Mouse (Mus musculus): ENCODE data around the gene Rwdd3.
A peak's percentile ranks its signal among the peaks of the same experiment; 100 is the strongest.

Rwdd3 gene

DNA sequence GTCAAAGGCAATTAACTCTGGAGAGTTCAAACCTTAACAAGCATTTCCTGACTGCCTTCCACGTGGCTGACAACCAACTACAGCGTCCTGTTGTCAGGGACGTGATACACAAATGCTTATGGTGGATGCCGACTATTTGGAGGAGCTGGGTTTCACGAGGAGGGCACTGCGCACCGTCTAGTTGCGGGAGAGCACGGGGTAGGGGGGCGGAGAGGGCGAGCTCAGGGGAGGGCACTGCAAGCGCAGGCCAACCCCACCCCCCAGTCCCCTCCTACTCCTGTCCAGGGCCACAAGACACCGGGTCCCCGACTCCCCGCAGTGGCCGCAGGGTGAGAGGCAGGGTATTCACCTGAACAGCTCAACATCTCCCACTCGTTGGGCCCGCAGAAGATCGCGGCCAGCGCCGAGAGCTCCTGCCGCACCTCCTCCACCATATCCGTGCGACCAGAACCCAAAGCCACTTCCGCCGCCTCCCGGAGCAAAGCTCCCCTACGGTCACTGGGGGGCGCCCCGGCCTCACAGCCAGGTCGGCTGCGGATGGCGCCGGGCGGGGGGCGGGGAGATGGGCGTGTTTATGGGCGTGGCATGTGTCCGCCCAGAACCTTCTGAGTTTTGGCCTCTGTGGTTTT, at the start of gene Rwdd3:
TSS of gene Rwdd3 (minus strand) at position 453 of the 629 bp plus-strand sequence.
- peak; percentile 95 for DNase-seq (ENCODE audit: low read depth)

DNA sequence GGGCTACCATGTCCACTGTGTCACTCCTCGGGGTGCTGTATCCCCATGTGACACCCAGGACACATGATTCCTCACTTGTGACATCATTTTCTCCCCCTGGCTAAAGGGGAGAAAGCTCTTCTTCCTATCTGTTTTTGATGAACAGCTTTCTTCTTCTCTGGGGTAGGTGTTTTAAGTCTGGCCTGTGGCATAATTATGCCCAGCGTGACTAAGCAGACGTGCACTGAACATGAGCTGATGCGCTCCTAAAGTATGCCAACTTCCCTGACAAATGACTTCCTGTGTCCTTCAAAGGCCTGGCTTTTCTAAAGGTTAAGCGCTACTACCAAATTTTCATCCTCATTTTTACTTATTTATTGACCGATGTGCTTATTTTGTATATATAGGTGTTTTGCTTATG, 45.5 kb upstream of the Rwdd3 start:
- DNase-seq (ENCODE audit: low read depth): no peak

DNA sequence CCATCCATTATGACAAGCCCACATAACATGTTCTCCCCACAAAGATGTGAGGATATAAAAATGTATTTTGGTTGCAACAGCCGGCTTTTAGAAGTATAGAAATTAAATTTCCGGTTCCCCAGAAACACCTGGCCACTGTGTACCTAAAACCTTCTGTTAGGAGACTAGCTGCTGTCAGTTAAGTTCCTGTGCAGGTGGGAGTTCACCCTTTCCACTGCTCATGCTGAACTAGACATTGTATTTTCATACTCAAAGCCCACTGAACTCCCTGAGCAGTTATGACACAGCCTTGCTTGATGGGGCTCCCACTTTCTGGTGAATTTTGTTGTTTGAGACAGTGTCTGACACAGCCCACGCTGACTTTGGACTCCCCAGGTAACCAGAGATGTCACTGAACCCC, 42.0 kb upstream of the Rwdd3 start:
- no peak for DNase-seq (ENCODE audit: low read depth)

DNA sequence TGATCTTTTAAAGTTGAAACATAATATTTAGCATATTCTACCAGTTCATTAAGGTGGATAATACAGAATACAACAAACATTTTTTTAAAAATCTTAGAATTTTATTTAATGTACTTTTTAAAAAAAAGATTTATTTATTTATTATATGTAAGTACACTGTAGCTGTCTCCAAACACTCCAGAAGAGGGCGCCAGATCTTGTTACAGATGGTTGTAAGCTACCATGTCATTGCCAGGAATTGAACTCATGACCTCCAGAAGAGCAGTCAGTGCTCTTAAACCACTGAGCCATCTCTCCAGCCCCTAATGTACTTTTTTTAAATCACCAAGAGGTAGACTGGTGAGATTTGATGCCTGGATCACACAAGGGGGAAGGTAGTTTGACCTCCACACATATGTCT, 40.7 kb upstream of the Rwdd3 start:
- DNase-seq (ENCODE audit: low read depth): peak; percentile 17

DNA sequence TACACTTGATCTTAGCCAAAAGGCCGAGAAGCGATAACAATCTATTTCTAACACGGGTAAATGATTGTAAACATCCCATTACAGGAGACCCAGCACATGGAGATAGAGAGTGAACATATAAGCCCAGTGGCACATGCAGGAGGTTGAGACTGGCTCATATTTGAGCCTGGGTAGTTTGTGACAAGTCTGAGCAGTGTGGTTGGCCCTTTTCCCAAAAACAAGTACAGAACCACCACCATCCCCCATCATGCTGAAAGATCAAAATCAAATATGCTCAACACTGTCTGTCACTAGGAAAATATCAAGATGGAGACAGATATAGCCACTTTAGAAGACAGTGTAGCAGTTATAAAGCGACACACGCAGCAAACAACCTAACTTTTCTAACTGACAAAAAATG, 37.5 kb upstream of the Rwdd3 start:
- no peak for DNase-seq (ENCODE audit: low read depth)

DNA sequence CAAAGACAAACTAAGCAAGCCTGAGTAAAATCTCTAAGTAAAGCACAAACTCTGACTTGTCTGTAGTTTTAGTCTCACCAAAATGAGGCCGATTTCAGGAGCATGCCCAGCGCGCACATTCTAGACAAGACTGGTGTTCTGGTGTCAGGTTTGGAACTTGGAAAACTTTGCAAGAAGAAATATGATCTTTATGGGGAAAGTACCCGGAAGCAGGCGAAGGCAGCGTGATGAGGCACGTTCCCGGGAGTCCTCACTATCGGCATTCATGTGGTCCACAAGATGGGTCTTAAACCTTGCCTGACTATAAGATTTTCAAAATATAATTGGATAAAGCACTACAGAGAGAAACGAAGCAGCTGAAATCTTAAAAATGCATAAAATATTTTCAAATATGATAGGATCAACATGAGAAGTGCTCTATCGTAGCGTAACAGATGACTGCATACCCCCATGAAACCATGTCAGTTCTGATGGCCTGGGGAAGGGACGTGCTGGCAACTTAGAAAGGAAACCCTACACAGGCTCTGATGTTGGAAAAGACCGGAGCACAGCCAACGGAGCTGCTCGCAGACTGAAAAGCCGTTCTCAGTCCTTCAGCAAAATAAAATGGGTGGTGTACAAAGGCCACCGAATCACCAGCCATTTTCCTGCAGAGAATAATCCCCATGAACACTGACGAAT, 34.8 kb upstream of the Rwdd3 start:
- DNase-seq (ENCODE audit: low read depth): no peak

DNA sequence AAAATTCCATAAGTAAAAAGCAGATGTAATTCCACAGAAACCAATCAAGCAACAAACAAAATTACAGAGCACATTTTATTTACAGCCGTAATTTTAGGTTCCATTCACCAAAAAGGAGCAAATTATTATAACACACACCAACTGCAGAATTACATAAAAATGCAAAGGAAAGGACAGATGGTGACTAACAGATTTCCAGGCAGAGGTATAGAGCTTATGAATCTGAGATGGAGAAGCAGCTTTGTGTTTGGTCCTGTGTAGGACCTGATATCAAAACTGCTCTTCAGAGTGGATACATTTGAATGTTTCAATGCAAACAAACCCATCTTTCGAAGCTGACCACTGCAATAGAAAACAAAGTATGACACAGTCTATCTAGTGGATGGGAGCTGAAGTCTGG, 31.1 kb upstream of the Rwdd3 start:
- DNase-seq (ENCODE audit: low read depth): no peak

DNA sequence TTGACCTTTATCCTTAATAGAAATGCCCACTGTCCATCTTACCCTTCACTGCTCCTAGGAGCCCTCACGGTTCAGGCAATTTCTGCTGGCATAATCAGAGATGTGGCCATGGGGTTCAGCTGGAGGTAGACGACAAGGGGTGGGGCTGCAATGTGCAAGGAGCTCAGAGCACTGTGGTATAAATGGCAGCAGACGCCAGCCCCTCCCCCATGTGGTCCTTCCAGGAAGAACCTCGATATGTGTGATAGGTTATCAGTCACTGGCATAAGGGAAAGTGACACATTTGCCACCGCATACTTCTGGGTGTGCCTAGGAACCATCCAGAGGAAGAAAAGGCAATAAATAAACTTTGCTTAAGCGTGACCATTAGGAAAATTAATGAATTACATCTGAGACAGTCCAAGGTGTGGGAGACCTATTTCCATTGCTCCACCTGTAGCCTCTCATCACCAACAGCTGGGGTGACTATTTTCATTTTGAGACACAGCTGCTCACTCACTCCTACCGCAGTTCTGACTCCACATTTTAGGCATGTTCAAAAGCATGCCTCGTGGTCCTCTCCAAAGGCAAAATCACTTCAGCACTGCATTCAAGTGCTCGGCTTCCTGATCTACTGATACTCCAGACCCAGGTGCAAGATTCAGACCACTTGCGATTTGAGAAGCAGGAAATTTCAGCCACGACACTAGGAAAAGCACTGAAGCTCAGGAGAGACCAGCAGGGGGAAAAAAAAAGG, 29.7 kb upstream of the Rwdd3 start:
- DNase-seq (ENCODE audit: low read depth): no peak

DNA sequence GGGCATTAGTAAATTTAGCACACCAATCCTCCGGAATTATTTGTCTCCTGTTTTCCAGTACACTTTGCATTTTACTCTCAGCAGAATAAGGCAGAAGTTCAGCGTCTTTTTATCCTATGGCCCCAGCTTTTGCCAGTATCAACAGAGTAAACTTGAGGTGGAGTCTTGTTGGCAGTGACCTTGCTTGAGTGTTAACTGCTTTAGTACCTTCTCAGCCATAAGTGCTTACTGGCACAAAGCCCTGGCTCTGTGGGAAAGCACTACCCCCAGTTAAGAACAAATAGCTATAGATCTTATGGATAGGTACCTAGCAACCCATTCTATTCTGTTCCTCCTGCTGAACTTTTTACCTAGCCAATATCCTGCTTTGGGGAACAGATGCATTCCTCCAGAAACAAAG, 17.7 kb upstream of the Rwdd3 start:
- DNase-seq (ENCODE audit: low read depth): no peak

DNA sequence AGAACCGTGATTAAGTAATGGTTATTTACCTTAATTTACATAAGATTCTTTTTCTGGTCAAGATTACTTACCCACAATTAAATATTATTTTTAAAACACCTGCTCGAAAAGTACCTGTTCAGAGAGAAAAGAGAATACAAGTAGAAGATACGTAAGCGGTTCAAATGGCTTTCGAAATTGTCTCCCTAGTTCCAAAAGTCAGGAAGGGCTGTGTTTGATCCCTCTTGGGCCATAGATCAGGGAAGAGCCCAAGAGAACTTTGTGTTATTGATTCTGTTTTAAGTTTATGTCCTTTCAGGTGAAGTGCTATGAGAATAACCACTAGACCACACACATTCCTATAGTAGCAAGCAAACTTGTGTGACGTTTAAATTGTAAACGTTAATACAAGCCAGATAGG, 16.0 kb upstream of the Rwdd3 start:
- DNase-seq (ENCODE audit: low read depth): no peak

DNA sequence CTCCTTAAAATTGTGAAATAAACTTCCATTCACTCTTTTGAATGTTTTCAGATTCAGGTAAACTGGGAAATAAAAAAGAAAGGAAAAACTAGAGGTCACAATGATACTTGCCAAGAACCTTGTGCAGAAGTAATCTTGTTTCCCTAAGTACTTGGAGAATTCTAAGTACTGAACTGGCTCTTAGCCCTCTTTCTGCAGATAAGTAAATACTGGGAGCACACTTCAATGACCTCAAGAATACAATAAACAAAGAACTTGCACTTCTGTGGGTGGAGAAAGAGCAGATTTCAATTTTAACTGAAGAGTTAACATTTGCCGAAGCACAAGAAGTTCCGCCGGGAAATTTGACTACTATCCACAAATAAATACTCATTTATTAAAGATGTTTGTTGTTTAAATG, 15.4 kb upstream of the Rwdd3 start:
- DNase-seq (ENCODE audit: low read depth): no peak

DNA sequence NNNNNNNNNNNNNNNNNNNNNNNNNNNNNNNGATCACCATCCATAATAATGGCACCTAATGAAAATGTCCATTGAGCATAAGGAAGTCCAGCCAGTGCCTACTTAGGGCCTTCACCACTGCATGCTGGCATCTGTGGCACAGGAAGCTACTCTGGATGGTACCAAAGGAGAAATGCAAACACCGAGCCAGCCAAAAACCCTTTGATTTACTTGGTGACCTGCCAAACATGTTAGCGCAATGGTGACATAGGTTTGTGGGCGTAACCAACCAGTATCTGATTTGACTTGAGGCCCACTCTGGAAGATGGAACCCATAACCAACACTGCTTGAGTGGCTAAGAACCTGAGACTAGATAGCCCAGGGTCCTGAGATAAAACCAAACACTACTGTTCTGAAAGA, 13.7 kb upstream of the Rwdd3 start:
- DNase-seq (ENCODE audit: low read depth): no peak

DNA sequence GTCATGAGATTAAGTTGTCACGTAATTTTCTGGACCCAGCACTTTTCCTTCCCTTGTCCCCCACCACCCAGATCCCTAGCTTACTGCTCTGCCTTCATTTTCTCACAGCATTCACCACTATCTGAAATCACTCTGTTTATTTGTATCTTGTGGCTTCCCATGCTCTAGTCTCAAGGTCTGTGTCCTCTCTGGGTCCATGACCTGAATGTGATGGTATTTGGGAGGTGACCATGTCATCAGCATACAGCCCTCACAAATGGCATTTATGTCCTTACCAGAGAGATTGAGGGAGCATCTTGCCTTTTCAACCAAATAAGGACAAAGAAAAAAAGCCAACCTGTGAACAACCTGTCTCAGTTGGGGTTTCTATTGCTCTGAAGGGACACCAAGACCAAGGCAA, 4.5 kb upstream of the Rwdd3 start:
- DNase-seq (ENCODE audit: low read depth): no peak

DNA sequence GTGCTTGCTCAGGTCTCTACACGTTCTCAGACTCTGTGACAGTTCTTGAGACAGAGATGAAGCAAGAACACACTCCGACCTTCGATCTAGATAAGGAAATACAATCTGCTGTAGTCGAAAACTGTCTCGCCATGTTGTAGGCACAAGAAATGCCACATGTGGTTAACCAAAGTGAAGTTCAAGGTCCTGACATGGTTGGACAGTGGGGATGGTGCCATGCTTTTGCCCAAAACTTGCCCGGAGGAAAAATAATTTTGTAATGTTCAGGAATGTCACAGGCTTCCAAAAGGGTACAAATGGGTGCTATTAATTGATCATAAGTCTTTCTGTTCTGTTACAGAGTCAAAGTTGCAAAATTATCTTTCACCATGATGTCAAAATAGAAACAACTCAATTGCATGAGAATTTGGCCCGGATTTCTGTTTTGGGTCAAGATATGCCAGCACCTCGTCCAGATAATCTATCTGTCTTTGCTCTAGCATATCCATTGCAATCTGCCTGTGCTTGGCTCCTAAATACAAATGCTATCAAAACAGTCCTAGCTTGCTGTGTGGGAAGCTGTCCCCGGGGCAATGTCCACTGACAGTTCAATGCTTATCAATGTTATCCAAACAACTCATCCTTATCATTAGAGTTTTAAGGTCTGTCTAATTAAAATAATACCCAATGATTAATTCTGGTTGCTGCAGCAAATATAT, 2.9 kb upstream of the Rwdd3 start:
- no peak for DNase-seq (ENCODE audit: low read depth)

DNA sequence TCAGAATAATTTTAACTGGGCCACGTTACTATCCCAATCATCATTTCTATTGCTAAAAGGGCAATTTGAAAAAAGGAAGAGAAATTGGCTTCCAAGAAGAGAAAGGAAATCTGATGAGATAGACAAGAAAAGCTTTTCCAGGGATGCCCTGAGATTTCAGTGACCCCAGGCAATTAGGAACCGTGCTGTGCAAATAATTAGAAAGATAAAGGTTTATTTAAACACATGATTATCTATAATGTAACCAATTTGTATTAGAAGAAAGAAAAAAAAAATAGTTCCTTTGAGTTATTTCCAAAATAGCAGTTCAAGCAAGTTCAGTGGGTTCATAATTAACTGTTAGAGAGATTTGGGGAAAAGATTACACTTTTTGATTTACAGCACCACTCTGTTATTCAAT, 1.2 kb upstream of the Rwdd3 start:
- no peak for DNase-seq (ENCODE audit: low read depth)

DNA sequence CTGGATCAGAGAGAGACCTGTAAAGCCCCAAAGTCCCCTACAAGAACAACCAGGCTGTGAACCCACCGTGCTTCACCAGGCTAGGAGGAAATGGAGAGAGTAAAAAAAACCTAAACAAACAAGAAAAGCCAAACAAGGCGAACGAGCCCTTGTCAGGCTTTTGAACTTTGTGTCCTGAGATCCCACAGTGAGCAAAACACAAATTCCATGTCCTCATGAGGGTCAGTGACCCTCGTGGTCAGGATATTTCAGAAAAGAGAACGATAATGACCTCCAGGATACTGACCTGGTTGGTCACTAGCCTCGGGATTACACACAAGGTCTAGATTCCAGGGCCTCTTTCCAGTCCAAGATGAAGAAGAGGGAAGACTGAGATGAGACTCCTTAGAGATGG, 374 bp upstream of the Rwdd3 start:
- DNase-seq (ENCODE audit: low read depth): no peak

DNA sequence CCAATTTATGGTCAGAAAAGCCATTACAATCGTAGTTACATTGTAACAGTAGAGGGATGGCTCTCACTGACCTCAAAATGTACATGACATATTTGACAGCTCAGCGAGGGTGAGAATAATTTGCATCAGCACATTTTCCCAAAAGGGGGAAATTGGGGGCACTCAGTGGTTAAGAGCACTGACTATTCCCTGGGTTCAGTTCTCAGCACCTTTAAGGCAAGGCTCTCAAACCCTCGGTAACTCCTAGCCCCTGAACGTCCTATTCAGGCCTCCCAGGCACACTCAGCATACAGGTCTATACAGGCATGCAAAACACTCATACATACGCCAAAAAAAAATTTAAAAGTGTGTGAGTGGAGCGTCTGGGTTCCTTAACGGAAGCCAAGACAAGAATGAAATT, 864 bp downstream of the Rwdd3 start:
- no peak for DNase-seq (ENCODE audit: low read depth)

DNA sequence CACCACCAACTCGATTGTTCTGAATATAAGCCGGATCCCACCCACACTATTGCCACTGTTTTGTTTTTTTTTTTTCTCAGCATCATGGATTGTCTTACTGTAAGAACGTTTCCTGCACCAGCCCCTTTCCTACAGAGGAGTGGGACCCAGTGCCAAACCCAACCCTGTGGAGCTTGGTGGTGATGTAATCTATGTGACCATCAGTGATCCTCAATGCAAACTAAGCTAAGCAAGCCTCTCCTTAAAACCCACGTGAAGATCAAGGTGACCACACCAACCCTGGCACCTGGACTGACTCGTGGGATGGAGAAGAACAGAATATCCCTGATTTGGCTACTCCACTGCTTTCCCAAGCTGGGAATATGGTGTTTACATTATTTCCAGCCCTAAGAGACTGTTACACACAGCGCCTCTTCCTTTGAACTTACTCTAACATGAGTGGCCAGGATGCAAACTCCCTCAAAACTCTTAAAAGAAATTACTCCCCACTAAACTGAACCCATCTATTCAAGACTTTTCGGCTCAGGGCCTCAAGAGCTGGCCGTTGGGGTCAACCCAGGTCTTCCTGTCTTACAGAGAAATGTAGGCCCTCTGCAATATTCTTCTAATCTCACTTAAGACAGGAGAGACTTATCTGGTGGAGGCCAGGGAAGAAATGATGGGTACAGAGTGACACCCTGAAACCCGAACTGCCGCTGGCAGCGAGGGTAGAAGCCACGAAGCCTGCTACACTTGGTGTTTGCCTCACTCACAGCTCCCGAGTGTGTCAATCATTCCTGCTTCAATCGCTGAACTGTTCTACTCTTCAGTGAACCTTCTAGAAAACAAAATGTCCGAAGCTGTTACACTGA, 2.2 kb downstream of the Rwdd3 start:
- no peak for DNase-seq (ENCODE audit: low read depth)

DNA sequence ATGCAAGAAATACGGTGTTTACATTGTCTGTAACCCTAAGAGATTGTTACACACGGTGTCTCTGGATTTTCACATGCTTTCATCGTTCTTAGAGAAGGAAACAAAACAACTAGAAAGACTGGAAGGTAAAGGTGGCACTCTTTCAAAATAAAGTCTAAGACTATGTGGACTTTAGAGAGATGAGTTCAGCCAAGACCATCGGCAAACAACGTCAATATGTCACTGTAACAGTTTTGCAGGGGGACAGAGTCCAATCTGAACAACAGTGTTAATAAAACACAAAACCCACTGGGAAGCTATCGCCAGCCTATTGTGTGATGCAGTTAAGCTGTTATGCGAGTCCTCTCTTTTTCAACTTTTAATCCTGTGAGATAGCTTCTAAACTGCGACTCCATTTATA, 2.9 kb downstream of the Rwdd3 start:
- no peak for DNase-seq (ENCODE audit: low read depth)

DNA sequence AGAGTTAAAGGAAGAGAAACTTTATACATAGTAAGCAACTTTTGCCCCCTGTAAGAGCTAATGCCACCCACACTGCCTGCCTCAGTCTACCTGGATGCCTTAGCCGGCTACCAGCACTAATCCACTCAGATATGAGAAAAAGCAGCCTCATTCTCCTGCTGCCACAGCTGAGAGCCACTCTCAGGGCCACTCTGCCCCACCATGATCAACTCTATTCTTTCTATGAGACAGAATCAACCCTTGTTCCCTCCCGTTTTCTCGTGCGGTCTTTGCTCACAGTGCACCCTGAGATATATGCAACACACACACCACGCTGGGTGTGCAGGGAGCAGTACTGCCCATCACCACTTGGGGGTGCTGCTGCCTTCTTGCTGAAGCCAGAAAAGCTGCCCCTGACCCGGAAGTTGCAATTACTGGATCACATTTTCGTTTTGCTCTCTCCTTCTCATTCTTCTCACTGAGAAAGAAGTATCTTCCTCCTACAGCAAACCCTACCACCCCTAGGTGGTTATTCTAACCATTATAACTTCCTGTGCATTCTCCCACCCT, 8.2 kb downstream of the Rwdd3 start:
- DNase-seq (ENCODE audit: low read depth): peak; percentile 88

DNA sequence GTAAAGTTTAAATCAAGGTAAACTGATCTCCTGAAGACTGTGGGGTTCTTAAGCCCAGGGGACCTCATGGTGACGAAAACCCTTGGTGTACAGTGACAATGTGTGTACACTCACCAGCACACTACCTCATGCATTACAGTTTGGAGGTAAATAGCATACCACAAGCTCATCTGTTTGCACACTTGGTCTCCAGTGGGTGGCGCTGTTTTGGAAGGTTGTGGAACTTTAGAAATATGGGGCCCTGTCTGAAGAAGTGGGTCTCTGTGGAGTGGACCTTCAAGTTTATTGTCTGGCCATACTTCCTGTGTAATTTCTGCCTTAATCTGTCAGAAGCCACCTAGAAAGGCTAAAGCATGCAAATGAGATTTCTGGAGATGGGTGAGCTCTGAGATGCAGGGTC, 9.8 kb downstream of the Rwdd3 start:
- peak; percentile 62 for DNase-seq (ENCODE audit: low read depth)

DNA sequence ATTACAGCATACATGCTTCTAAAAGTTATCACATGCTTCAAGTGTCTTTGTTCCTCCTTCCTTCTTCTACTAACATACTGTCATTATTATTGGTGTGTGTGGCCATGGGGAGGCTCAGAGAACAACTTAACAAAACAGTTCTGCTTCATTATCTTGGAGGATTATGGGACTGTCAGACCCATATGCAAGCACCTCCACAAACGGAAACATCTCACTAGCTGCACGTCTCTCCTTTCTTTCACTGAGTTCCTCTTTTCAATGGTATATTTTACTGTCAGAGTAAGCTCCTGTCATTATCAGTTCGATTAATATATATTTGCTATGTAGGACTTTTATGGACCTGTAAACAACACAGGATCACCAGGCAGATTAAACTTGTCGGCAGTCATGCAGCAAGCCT, 11.1 kb downstream of the Rwdd3 start:
- DNase-seq (ENCODE audit: low read depth): no peak
